Mouse (Mus musculus): ENCODE measurements around the gene Sde2. TPM values are rescaled to one million over a fixed set of nuclear protein-coding genes. Genes with fewer than 3 reads are reported as not detected.

The Sde2 gene
- total and polyA plus RNA-seq, 3 experiments, result 4.7 to 21.3 (median 19.6) TPM

Other genes starting within 250 kb of the Sde2 start
- 1 to 10 TPM; 3.4 to 4.9 TPM for gene Lin9, start 210.0 kb upstream of the Sde2 start, total RNA-seq (2021)
- 0.88 and 1.0 TPM in 2 replicates for gene Lin9, start 210.0 kb upstream of the Sde2 start, polyA plus RNA-seq (2012; rRNA removed)
- gene Mixl1, start 154.1 kb upstream of the Sde2 start, total RNA-seq (2021), result not detected
- 0.07 TPM in 1 of 2 replicates, not detected in the other for gene Mixl1, start 154.1 kb upstream of the Sde2 start, polyA plus RNA-seq (2012; rRNA removed)
- gene Acbd3, start 125.1 kb upstream of the Sde2 start, total RNA-seq (2021), result 10 to 100 TPM; 45.0 to 53.1 TPM
- gene Acbd3, start 125.1 kb upstream of the Sde2 start, polyA plus RNA-seq (2012; rRNA removed), result 10.8 and 11.1 TPM in 2 replicates
- 100 to 1,000 TPM; 639 to 657 TPM for gene H3f3a, start 37.2 kb upstream of the Sde2 start, total RNA-seq (2021)
- gene H3f3a, start 37.2 kb upstream of the Sde2 start, polyA plus RNA-seq (2012; rRNA removed), result 103 and 113 TPM in 2 replicates
- gene Lefty2, start 42.0 kb downstream of the Sde2 start, total RNA-seq (2021), result under 1 TPM; 0.58 to 0.76 TPM
- gene Lefty2, start 42.0 kb downstream of the Sde2 start, polyA plus RNA-seq (2012; rRNA removed), result 0.19 and 0.83 TPM in 2 replicates
- 10 to 100 TPM; 24.1 to 46.1 TPM for gene Pycr2, start 53.2 kb downstream of the Sde2 start, total RNA-seq (2021)
- 80.7 and 88.7 TPM in 2 replicates for gene Pycr2, start 53.2 kb downstream of the Sde2 start, polyA plus RNA-seq (2012; rRNA removed)
- 10 to 100 TPM in 1 of 2 experiments, 1 to 10 TPM in 1; 2.0 to 11.3 TPM for gene Lefty1, start 83.9 kb downstream of the Sde2 start, total RNA-seq (2021)
- 34.2 and 35.6 TPM in 2 replicates for gene Lefty1, start 83.9 kb downstream of the Sde2 start, polyA plus RNA-seq (2012; rRNA removed)
- gene Tmem63a, start 91.2 kb downstream of the Sde2 start, total RNA-seq (2021), result 10 to 100 TPM; 52.8 to 66.0 TPM
- 135 and 238 TPM in 2 replicates for gene Tmem63a, start 91.2 kb downstream of the Sde2 start, polyA plus RNA-seq (2012; rRNA removed)
- gene Ephx1, start 169.8 kb downstream of the Sde2 start, total RNA-seq (2021), result 100 to 1,000 TPM; 209 to 314 TPM
- gene Ephx1, start 169.8 kb downstream of the Sde2 start, polyA plus RNA-seq (2012; rRNA removed), result 112 and 140 TPM in 2 replicates
- not detected for gene 9130409I23Rik, start 200.1 kb downstream of the Sde2 start, total RNA-seq (2021)
- gene 9130409I23Rik, start 200.1 kb downstream of the Sde2 start, polyA plus RNA-seq (2012; rRNA removed), result not detected in 2 replicates

Measured in adrenal gland, adult 2 months (tissue).